Mouse (Mus musculus) cerebellum, postnatal 14 days (tissue): ENCODE measurements at regions not wholly inside any gene's neighbourhood (a gene's known extent, or its start where the extent isn't known, plus 50 kb on each side); places are given as distances from the start of the nearest gene placed in this dataset.
A peak's percentile ranks its signal among the peaks of the same experiment; 100 is the strongest.

ENCODE experiments used
- DNase-seq, 2 experiments: peaks; one replicate each; pipeline ENCODE4 v3.0.0; 2021; ENCODE audit warnings: mixed read lengths in 2 of 2

GRCm38 (mm10) chr15:31087607-31088006 lies 136.5 kb upstream of the Dap start:
- DNase-seq, result peak; percentile 61 to 69

- DNase-seq, result peak; percentile 84 to 88
Measured at GRCm38 (mm10) chr15:31091916-31092570, 132.1 kb upstream of the Dap start.

GRCm38 (mm10) chr15:31096206-31096605 lies 127.9 kb upstream of the Dap start:
- DNase-seq, result no peak

GRCm38 (mm10) chr15:31097301-31097700 lies 126.8 kb upstream of the Dap start:
- no peak for DNase-seq

DNA sequence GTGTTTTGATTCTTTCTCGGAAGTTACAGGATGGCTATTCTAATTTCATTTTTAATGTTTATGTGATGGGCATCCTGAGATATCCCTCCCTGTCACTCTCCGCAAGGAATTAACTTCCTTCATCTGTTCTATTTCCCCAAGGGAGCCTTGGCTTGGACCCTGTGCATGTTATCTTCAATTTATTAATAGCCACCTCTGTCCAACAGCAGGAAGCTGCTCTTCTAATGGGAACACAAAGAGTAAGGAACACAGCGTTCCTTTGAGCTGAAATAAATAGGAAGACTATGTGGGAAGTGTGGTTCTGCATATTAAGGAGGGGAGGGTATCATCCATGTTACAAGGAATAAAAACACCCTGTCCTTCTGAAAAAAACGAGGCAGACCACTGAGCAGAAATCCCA lies 119.4 kb upstream of the Dap start:
- no peak for DNase-seq

DNA sequence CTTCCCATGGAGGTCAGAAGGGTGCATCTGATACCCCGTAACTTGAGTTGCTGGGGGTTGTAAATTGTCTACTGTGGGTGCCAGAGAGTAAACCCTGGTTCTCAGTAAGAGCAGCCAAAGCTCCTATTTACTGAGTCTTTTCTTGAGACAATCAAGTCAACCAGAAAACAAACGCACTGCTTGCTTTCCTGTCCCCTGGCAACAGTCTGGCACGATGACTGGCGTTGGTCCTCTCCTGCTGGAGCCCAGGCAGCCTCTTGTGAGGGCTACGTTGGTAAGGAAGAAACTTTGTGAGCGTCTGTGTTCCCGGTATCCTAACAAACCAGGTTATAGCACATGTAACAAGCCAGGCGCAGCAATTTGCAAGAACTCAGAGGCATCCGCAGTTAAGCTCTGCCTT lies 117.2 kb upstream of the Dap start:
- DNase-seq, result peak; percentile 30 to 34

- no peak for DNase-seq
Measured at GRCm38 (mm10) chr15:31113216-31113615, 110.9 kb upstream of the Dap start.

- DNase-seq, result peak in 1 of 2 experiments; percentile 53
Measured at GRCm38 (mm10) chr15:31117338-31117737, 106.8 kb upstream of the Dap start.

GRCm38 (mm10) chr15:31120147-31120546 lies 104.0 kb upstream of the Dap start:
- DNase-seq, result no peak

- no peak for DNase-seq
Measured at GRCm38 (mm10) chr15:31125784-31126183, 98.3 kb upstream of the Dap start.

- no peak for DNase-seq
Measured at GRCm38 (mm10) chr15:31126999-31127398, 97.1 kb upstream of the Dap start.

GRCm38 (mm10) chr15:31134891-31135290 lies 89.2 kb upstream of the Dap start:
- no peak for DNase-seq

- DNase-seq, result no peak
Measured at GRCm38 (mm10) chr15:31138637-31139036, 85.5 kb upstream of the Dap start.

DNA sequence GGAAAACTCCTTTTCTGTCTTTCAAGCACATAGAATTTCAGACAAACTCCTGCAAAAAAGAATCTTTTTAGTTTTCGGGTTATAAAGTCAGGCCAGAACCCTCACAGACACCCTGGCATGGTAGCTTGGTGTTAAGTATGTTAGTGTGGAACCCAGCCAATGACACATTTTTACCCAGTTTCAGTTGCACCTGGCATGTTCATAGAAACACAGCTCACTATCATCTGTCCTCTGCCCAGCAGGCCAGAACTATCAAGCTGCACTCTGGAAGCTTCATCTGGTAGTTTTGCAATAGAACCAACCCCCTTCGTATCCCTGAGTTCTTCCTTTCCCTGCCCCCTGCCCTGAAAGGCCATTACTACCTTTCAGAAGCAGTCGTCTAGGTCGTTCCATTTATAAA lies 82.4 kb upstream of the Dap start:
- DNase-seq, result peak; percentile 14 to 25

- peak; percentile 58 to 75 for DNase-seq
Measured at GRCm38 (mm10) chr15:31148251-31149145, 75.6 kb upstream of the Dap start.

DNA sequence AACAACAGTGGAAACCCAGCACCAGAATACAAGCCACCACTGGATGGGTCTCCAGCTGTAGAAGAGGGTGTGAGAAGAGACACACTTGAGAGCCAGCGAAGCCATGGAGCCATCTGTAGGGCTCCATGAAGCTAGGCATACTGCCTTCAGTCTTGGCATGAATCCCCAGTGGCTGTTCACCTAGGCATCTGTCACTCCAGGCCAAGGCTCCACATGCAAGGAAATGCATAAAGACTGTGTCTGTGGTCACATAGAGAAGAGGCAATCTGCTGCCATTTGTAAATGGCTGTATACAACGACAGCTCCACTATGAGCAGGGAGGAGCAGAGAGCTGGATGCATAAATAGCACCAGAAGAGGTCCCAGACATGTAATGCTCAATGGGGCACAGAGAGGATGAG lies 74.3 kb upstream of the Dap start:
- DNase-seq, result peak; percentile 71 to 76

GRCm38 (mm10) chr15:31150546-31151471 lies 73.3 kb upstream of the Dap start:
- peak; percentile 79 to 82 for DNase-seq

DNA sequence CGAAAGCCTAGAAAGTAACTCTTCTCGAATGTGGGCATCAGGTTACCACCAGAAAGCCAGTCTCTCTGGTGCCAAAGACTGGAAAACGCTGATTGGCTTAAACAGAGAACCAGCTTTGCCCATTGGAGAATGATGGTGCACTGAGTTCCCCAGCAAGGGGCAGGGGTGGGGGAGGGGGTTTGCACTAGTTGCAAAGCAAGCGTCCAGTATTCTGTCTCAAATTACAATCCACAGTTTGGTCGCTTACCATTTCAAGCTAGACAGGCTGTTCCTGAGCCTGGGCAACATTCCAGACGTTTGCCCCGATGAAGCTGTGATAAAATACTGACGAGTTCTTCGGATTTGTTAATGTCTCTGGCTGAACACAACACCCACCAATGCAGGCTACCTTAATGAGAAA lies 69.0 kb upstream of the Dap start:
- DNase-seq, result peak in 1 of 2 experiments; percentile 10

DNA sequence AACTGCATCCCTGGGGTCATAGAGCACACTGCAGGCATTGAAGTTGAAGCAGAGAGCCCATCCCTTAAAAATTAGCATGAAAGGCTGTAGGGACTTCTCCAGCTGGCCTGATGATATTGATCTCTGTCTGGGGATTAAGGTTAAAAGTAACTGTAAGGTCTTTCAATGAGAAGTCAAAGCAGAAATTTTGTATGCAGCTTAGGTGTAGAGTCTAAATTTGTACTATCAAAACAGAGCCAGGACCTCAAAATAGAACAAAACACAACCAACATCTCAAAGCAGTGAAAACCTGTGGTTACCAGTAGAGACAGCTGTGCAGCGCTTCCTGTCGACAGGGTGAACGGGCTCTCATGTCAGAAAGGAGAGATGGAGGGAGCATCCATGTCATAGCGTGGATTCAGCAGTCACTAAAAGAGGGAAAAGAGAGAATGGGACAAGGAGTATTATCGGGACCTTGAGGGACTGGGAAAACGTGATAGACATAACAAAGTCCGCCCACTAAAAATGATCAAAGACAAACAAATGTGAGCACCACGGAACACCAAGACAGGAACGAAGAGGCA lies 57.5 kb upstream of the Dap start:
- DNase-seq, result no peak

GRCm38 (mm10) chr15:31167506-31167905 lies 56.6 kb upstream of the Dap start:
- no peak for DNase-seq

GRCm38 (mm10) chr15:31168191-31168590 lies 55.9 kb upstream of the Dap start:
- no peak for DNase-seq

- no peak for DNase-seq
Measured at GRCm38 (mm10) chr15:31173309-31174115, 50.6 kb upstream of the Dap start.
